Mouse (Mus musculus) liver, embryonic 14.5 days (tissue): ENCODE data around the gene H2-M10.3.

Experiments used
- CTCF ChIP-seq: IDR thresholded peaks from 2 replicates; pipeline ENCODE4 v1.5.1; 2016; ENCODE audit warnings: antibody characterized with exemption, low read depth, control low read depth
- EP300 ChIP-seq: IDR thresholded peaks from 2 replicates; pipeline ENCODE4 v1.6.1; 2016; ENCODE audit warnings: antibody characterized with exemption, low read depth

- no peak for TF ChIP-seq EP300
- TF ChIP-seq CTCF = no peak
Observed at GRCm38 (mm10) chr17:36417416-36417815, 49.2 kb upstream of the H2-M10.3 start.
